Mouse (Mus musculus) ES-CJ7 (cell line): ENCODE results near the gene Tspan18.

Experiments
- DNase-seq: peaks from one replicate; pipeline ENCODE4 v3.0.0; 2011; ENCODE audit warnings: low read depth, low spot score

Tspan18 gene

DNA sequence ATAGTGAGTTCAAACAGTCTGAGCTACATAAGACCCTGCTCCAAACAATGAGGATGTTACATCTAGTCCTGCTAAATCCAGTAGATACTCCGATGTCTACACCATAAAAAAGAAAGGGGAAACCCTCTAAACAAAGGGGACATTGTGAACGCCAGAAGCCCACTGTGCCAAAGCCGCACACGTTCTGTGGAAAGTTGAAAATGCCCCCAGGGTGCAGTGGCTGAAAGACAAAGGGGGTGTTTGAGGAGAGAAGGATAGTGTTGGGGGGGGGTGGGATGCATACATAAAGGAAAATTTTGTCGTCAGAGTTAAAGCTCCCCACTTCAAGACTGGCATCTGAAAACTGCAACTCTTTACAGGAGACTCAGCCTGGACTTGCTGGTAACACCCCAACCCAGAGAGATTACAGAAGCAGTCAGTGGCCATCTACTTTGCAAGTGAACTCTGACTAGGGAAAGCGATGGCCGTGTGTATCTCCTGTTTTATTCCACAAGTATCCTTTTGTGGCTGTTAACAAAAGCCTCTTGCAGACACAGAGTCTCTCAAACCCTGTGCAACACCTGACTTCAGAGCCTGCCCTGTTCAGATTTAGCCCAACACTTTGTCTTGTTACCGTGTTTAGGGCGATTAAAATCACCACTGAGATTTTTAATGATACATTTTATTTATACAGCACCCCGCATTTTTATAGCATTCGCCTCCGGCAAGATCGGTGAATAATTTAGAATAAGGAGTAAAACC, 42.9 kb downstream of the Tspan18 start:
- no peak for DNase-seq

- DNase-seq: no peak
Observed at GRCm38 (mm10) chr2:93290345-93291118, 43.8 kb downstream of the Tspan18 start.

DNA sequence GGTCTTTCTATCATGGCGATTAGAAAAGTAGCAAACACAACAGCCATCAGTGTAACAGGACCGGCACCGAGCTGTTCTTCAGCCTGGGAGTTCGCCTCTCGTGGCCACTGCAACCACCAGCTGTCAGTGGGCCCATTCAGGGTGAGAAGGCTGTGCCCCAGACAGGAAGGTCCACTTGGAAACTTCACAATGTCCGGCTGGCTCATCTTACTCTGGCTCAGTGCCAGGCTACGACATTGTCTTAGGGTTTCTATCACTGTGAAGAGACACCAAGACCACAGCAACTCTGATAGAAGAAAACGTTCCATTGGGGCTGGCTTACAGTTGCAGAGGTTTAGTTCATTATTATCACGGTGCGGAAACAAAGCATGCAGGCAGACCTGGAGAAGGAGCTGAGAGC, 45.1 kb downstream of the Tspan18 start:
- no peak for DNase-seq

DNA sequence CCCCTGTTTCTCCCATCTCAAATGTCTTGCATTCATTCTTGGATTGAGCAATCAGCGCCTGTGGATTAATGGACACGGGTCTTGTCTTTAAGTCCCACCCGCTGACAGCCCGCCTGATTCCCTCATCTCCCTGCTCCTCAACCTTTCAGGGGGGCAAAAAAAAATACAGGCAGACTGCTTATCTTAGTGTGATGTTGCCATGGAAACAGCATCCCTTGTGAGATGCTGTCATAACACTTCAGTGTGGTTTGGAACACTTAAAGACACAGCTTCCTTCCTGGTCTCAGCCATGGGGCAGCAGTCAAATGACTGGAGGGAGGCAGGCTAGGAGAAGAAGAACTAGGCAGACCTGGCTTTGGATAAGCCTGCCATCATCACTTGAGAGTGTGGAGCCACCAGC, 47.0 kb downstream of the Tspan18 start:
- DNase-seq: no peak

- DNase-seq: no peak
Observed at GRCm38 (mm10) chr2:93286742-93287141, 47.6 kb downstream of the Tspan18 start.

GRCm38 (mm10) chr2:93286321-93286720, 48.0 kb downstream of the Tspan18 start:
- no peak for DNase-seq

DNA sequence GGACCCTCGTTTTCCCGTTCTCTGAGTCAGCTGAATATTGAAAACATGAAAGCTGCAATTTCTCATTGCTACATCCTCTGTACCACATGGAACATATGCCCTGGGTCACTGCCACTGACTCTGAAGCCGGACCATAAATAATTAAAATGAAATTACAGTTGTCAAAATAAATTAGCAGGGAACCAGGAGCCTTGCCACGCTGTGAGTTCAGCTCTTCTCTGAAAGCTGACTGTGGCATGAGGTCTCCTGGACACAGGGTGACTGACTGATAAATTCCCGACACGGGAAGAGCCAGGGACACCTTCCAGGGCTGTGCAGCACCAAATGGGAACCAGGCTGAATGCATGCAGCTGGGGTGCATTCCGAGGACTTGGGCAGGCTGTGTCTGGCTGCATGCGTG, 48.5 kb downstream of the Tspan18 start:
- DNase-seq: no peak

- DNase-seq: no peak
Observed at GRCm38 (mm10) chr2:93284625-93285024, 49.7 kb downstream of the Tspan18 start.

GRCm38 (mm10) chr2:93283481-93284293, 50.6 kb downstream of the Tspan18 start:
- DNase-seq: no peak

GRCm38 (mm10) chr2:93282636-93283035, 51.7 kb downstream of the Tspan18 start:
- no peak for DNase-seq

DNA sequence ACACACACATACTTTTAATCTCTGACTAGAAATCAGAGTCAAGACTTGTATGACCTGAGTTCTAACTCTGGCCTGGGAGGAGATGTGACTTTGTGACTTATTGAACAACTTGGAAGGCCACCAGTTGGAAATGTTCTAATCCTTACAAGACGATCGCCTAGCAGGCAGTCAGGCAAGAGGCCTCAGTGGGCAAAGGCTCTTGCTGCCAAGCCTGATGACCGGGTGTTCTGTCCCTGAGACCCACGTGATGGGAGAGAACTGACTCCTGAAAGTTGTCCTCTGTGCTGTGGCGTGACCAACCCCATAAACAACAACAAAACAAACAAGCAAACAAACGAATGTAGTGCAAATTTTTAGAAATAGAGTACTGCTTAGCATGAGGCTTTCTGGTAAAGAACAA, 52.8 kb downstream of the Tspan18 start:
- no peak for DNase-seq

DNA sequence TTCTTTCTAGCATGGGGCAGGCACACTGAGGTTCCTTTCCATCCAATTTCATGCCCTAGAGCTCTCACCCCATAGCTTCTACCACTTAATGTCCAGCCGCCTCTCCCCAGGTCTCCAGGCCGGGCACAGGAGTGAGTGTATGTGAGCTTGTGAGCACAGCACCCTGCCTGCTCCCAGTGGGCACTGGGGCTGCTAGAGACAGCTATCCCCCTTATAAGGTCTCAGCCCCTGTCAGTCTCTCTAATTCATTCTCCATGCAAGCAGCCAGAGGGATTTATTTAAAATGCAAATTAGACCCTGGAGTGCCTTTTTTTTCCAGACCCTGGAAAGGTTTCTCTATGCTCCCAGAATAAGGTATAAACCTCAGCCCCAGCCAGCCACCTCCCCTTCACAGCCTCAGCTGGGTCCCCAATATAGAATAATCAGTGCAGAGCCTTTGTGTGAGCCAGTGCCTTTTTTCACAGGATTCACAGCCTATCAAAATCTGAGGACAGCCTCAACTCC, 54.1 kb downstream of the Tspan18 start:
- DNase-seq: no peak

DNA sequence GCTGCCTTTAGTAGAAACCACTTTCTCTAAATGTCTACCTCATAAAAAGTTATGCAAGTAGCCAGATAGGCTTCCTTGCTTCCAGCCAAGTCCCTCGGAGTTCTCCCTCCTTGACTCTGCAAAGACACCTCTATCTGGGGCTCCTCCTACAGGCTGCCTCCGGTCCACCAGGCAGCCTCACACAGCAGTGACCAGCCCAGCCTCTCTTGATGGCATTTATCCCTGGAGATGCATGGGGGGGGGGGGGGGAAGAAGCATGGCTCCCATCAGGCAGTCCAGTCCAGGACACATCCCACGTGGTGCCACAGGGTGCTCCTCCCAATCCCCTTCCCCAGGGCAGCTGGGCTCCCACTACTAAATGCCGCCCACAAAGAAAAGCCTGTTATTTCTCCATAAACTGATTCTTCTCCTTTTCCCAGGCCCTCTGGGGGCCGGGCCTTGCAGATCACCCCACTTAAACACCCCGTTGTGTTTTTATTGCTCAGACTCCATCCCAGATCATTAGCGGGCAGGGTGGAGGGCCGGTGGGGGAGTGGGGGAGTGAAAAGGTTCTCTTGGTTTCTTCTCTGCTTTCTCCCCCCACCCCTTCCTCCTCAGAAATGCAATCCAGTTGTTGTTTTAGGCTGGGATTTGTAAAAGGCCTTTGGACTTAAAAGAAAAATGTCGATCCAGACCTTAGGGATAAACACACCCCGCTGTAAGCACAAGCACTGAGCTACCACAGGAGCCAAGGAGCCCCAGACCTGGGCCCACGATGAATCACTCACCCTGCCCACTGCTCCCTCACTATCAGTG, 55.9 kb downstream of the Tspan18 start:
- no peak for DNase-seq

GRCm38 (mm10) chr2:93277486-93277885, 56.8 kb downstream of the Tspan18 start:
- no peak for DNase-seq

GRCm38 (mm10) chr2:93276026-93276425, 58.3 kb downstream of the Tspan18 start:
- no peak for DNase-seq

DNA sequence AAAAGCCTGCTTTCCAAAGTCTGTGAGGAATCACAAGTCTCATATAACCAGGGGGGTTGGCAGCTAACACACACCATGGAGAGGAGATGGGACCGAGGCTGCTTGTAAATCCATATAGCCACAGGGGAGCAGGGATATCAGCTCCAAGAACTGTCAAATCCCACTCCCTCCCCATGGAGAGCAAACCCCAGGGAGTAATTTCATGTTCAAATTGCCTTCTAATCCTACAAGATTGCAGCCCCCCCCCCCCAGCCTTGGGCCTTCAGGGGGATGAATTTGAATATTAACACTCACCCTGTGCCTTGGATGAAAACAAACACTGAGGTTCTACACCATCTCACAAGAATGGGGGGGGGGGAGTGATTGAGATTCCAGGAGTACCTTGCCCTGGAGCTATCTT, 60.4 kb downstream of the Tspan18 start:
- no peak for DNase-seq

DNA sequence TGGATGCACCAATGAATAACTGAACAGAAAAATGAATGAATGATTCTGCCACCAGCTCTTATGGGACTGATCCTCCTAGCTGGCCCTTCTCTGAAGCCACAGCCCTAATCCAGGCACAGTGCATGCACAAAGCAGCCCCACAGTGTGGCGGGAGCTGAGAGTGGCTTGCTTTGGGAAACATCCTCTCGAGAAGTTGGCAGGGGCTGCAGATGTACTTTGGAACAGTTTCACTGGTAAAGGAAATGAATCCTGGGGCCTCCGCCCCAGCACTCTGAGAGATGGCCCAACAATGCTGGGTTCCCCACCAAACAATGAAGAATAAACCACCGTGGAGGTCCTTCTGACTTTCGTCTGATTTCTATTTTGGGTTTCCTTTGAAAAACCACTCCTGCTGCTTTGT, 64.2 kb downstream of the Tspan18 start:
- DNase-seq: no peak

DNA sequence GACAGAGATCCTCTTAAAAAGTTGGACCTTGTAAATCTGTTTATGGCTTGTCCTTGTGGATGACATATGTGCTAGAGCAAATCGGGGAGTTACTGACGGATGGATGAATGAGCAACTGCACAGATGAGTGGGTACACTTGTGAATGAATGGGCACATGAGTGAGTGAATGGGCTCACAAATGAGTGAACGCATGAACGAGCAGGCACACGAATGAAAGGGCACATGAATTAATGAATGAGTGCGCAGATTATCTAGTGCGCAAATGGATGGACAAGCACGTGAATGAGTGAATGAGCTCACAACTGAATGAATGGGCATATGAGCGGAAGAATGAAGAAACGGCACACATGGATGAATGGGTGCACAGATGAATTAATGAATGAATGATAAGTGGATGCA, 64.7 kb downstream of the Tspan18 start:
- no peak for DNase-seq

- DNase-seq: no peak
Observed at GRCm38 (mm10) chr2:93268711-93269270, 65.5 kb downstream of the Tspan18 start.

GRCm38 (mm10) chr2:93267791-93268190, 66.5 kb downstream of the Tspan18 start:
- DNase-seq: no peak

DNA sequence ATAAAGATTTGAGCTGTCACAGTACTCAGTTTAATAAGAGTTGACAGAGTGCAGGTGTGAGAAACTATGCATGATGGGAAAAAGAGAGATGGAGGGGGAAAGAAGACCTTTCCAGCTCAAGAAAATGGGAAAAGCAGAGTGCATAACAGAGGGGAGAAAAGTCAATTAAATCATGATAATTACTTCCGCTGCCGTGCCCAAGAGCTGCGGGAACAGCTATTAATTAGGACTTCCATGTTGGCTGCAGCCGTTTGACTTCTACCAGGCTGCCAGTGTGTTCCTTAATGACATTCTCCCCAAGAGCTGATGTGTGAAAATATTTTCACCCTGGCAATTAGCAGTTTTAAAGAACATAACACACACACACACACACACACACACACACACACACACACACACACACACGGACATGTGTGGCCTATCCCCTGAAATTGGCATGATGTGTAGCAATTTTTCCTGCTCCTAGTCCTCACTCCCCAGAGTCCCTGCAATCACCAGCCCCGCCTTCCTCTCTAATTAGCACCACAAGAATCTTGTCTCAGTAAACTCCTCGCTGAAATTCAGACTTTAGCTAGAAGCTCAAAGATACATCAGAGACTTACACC, 67.6 kb downstream of the Tspan18 start:
- DNase-seq: no peak
